Mouse (Mus musculus): Measurements from ENCODE around the gene Rnaseh2c. TPM values are rescaled to one million over a fixed set of nuclear protein-coding genes. Genes with fewer than 3 reads are reported as not detected.

The Rnaseh2c gene
- polyA plus RNA-seq, 1 experiment from 2014 or later: 79.1 TPM

GRCm38 (mm10) chr19:5649298-5649741 is 47.6 kb downstream of the Rnaseh2c start:
- 22% methylated on average over 6 of the region's 6 CpGs for WGBS (ENCODE audit: insufficient replicate concordance)
- Histone ChIP-seq H3K4me2 (ENCODE audit: low read depth, low read length) (peak overlapping the region; percentile 82), H3K36me3 (replicated peaks; ENCODE audit: insufficient read depth, low read length) (peaks cover 69% of the 10 kb centered on the region), H3K9me3 (ENCODE audit: low read length) (no peaks in the 10 kb centered on the region), H3K4me3 (ENCODE audit: low read depth, low read length) (peak overlapping the region; percentile 37), H3K27me3 (ENCODE audit: insufficient read depth, low read length) (no peaks in the 10 kb centered on the region), H3K4me1 (ENCODE audit: insufficient read depth) (peaks cover 19% of the 10 kb centered on the region), H3K27ac (ENCODE audit: low read depth) (peak overlapping the region; percentile 81), H3K9ac (replicated peaks) (peak overlapping the region; percentile 51)
- TF ChIP-seq EP300 (IDR thresholded peaks at IDR 0.05; ENCODE audit: low read depth): no peak
- no peak for TF ChIP-seq CTCF (IDR thresholded peaks at IDR 0.05; ENCODE audit: low read depth)
- peak; percentile 60 for DNase-seq
- peak; percentile 42 for ATAC-seq

GRCm38 (mm10) chr19:5651502-5652274 is 50.0 kb downstream of the Rnaseh2c start:
- H3K27me3 ChIP-seq (ENCODE audit: insufficient read depth, low read length): no peaks in the 10 kb centered on the region
- H3K9ac ChIP-seq (replicated peaks): no peak overlapping the region
- H3K27ac ChIP-seq (ENCODE audit: low read depth): no peak overlapping the region
- no peak overlapping the region for H3K4me3 ChIP-seq (ENCODE audit: low read depth, low read length)
- H3K36me3 ChIP-seq (replicated peaks; ENCODE audit: insufficient read depth, low read length): peaks cover 71% of the 10 kb centered on the region
- WGBS (ENCODE audit: insufficient replicate concordance): 71% methylated on average over 13 of the region's 13 CpGs
- H3K4me2 ChIP-seq (ENCODE audit: low read depth, low read length): no peak overlapping the region
- no peak for DNase-seq
- no peaks in the 10 kb centered on the region for H3K9me3 ChIP-seq (ENCODE audit: low read length)
- TF ChIP-seq EP300 (IDR thresholded peaks at IDR 0.05; ENCODE audit: low read depth) (no peak), CTCF (IDR thresholded peaks at IDR 0.05; ENCODE audit: low read depth) (no peak)
- H3K4me1 ChIP-seq (ENCODE audit: insufficient read depth): peaks cover 24% of the 10 kb centered on the region
- no peak for ATAC-seq

- Histone ChIP-seq H3K4me1 (ENCODE audit: insufficient read depth) (peaks cover 24% of the 10 kb centered on the region), H3K27me3 (ENCODE audit: insufficient read depth, low read length) (no peaks in the 10 kb centered on the region), H3K4me3 (ENCODE audit: low read depth, low read length) (no peak overlapping the region), H3K36me3 (replicated peaks; ENCODE audit: insufficient read depth, low read length) (peaks cover 66% of the 10 kb centered on the region), H3K9ac (replicated peaks) (no peak overlapping the region), H3K4me2 (ENCODE audit: low read depth, low read length) (no peak overlapping the region), H3K9me3 (ENCODE audit: low read length) (no peaks in the 10 kb centered on the region), H3K27ac (ENCODE audit: low read depth) (no peak overlapping the region)
- 84% methylated on average over 6 of the region's 6 CpGs for WGBS (ENCODE audit: insufficient replicate concordance)
- ATAC-seq (no peak), DNase-seq (no peak)
- TF ChIP-seq EP300 (IDR thresholded peaks at IDR 0.05; ENCODE audit: low read depth) (no peak), CTCF (IDR thresholded peaks at IDR 0.05; ENCODE audit: low read depth) (no peak)
Measured at GRCm38 (mm10) chr19:5652570-5652969, 50.9 kb downstream of the Rnaseh2c start.

GRCm38 (mm10) chr19:5653969-5654719 is 52.5 kb downstream of the Rnaseh2c start:
- peaks cover 75% of the 10 kb centered on the region for H3K36me3 ChIP-seq (replicated peaks; ENCODE audit: insufficient read depth, low read length)
- 0 out of 2 replicates have a peak overlapping the region, but pooled peaks have one; percentile 0 for H3K4me3 ChIP-seq (ENCODE audit: low read depth, low read length)
- ATAC-seq: peak; percentile 68
- H3K9ac ChIP-seq (replicated peaks): no peak overlapping the region
- WGBS (ENCODE audit: insufficient replicate concordance): 73% methylated on average over 62 of the region's 62 CpGs
- H3K27me3 ChIP-seq (ENCODE audit: insufficient read depth, low read length): no peaks in the 10 kb centered on the region
- no peak overlapping the region for H3K27ac ChIP-seq (ENCODE audit: low read depth)
- H3K4me2 ChIP-seq (ENCODE audit: low read depth, low read length): peak overlapping the region; percentile 51
- DNase-seq: peak; percentile 76
- peaks cover 16% of the 10 kb centered on the region for H3K4me1 ChIP-seq (ENCODE audit: insufficient read depth)
- H3K9me3 ChIP-seq (ENCODE audit: low read length): no peaks in the 10 kb centered on the region
- no peak for TF ChIP-seq EP300 (IDR thresholded peaks at IDR 0.05; ENCODE audit: low read depth)
- no peak for TF ChIP-seq CTCF (IDR thresholded peaks at IDR 0.05; ENCODE audit: low read depth)

GRCm38 (mm10) chr19:5654720-5655298 is 53.1 kb downstream of the Rnaseh2c start:
- H3K36me3 ChIP-seq (replicated peaks; ENCODE audit: insufficient read depth, low read length): peaks cover 78% of the 10 kb centered on the region
- ATAC-seq (peak; percentile 11), DNase-seq (no peak)
- H3K27ac ChIP-seq (ENCODE audit: low read depth): no peak overlapping the region
- H3K9me3 ChIP-seq (ENCODE audit: low read length): no peaks in the 10 kb centered on the region
- peaks cover 9% of the 10 kb centered on the region for H3K4me1 ChIP-seq (ENCODE audit: insufficient read depth)
- 70% methylated on average over 43 of the region's 43 CpGs for WGBS (ENCODE audit: insufficient replicate concordance)
- peak overlapping the region; percentile 51 for H3K4me2 ChIP-seq (ENCODE audit: low read depth, low read length)
- H3K27me3 ChIP-seq (ENCODE audit: insufficient read depth, low read length): no peaks in the 10 kb centered on the region
- 0 out of 2 replicates have a peak overlapping the region, but pooled peaks have one; percentile 0 for H3K4me3 ChIP-seq (ENCODE audit: low read depth, low read length)
- TF ChIP-seq EP300 (IDR thresholded peaks at IDR 0.05; ENCODE audit: low read depth) (no peak), CTCF (IDR thresholded peaks at IDR 0.05; ENCODE audit: low read depth) (no peak)
- H3K9ac ChIP-seq (replicated peaks): no peak overlapping the region; the same call in 1 of the 2 replicates

Other genes starting within 250 kb of the Rnaseh2c start
- 19.3 and 25.0 TPM in 2 replicates for gene Eif1ad, start 235.1 kb upstream of the Rnaseh2c start, polyA plus RNA-seq (2015; fragmentation: Nextera tagmentation; extraction: Ambion mirVana)
- 158 and 164 TPM in 2 replicates for gene Banf1, start 234.7 kb upstream of the Rnaseh2c start, polyA plus RNA-seq (2015; fragmentation: Nextera tagmentation; extraction: Ambion mirVana)
- 20.8 and 24.0 TPM in 2 replicates for gene Sart1, start 213.2 kb upstream of the Rnaseh2c start, polyA plus RNA-seq (2015; fragmentation: Nextera tagmentation; extraction: Ambion mirVana)
- gene Tsga10ip, start 199.3 kb upstream of the Rnaseh2c start, polyA plus RNA-seq (2015; fragmentation: Nextera tagmentation; extraction: Ambion mirVana): 0.14 TPM in 1 of 2 replicates, not detected in the other
- 71.5 and 74.2 TPM in 2 replicates for gene Drap1, start 176.9 kb upstream of the Rnaseh2c start, polyA plus RNA-seq (2015; fragmentation: Nextera tagmentation; extraction: Ambion mirVana)
- 15.8 and 16.1 TPM in 2 replicates for gene AI837181, start 176.7 kb upstream of the Rnaseh2c start, polyA plus RNA-seq (2015; fragmentation: Nextera tagmentation; extraction: Ambion mirVana)
- gene Fosl1, start 154.3 kb upstream of the Rnaseh2c start, polyA plus RNA-seq (2015; fragmentation: Nextera tagmentation; extraction: Ambion mirVana): not detected in 2 replicates
- 1.6 and 2.1 TPM in 2 replicates for gene Ccdc85b, start 144.0 kb upstream of the Rnaseh2c start, polyA plus RNA-seq (2015; fragmentation: Nextera tagmentation; extraction: Ambion mirVana)
- 35.6 and 35.7 TPM in 2 replicates for gene Fibp, start 141.3 kb upstream of the Rnaseh2c start, polyA plus RNA-seq (2015; fragmentation: Nextera tagmentation; extraction: Ambion mirVana)
- gene Ctsw, start 133.4 kb upstream of the Rnaseh2c start, polyA plus RNA-seq (2015; fragmentation: Nextera tagmentation; extraction: Ambion mirVana): 1.4 and 1.9 TPM in 2 replicates
- gene Efemp2, start 127.9 kb upstream of the Rnaseh2c start, polyA plus RNA-seq (2015; fragmentation: Nextera tagmentation; extraction: Ambion mirVana): 8.1 and 9.2 TPM in 2 replicates
- 8.6 and 11.9 TPM in 2 replicates for gene Mus81, start 113.5 kb upstream of the Rnaseh2c start, polyA plus RNA-seq (2015; fragmentation: Nextera tagmentation; extraction: Ambion mirVana)
- 841 and 843 TPM in 2 replicates for gene Cfl1, start 111.4 kb upstream of the Rnaseh2c start, polyA plus RNA-seq (2015; fragmentation: Nextera tagmentation; extraction: Ambion mirVana)
- not detected in 2 replicates for gene 1700020D05Rik, start 98.1 kb upstream of the Rnaseh2c start, polyA plus RNA-seq (2015; fragmentation: Nextera tagmentation; extraction: Ambion mirVana)
- gene Snx32, start 91.3 kb upstream of the Rnaseh2c start, polyA plus RNA-seq (2015; fragmentation: Nextera tagmentation; extraction: Ambion mirVana): 2.6 and 3.0 TPM in 2 replicates
- 0.06 TPM in 1 of 2 replicates, not detected in the other for gene Ovol1, start 41.2 kb upstream of the Rnaseh2c start, polyA plus RNA-seq (2015; fragmentation: Nextera tagmentation; extraction: Ambion mirVana)
- 3.1 and 3.4 TPM in 2 replicates for gene Ap5b1, start 33.8 kb upstream of the Rnaseh2c start, polyA plus RNA-seq (2015; fragmentation: Nextera tagmentation; extraction: Ambion mirVana)
- gene Kat5, start 8.4 kb downstream of the Rnaseh2c start, polyA plus RNA-seq (2015; fragmentation: Nextera tagmentation; extraction: Ambion mirVana): 15.1 and 15.8 TPM in 2 replicates
- 21.3 and 22.6 TPM in 2 replicates for gene Rela, start 35.6 kb downstream of the Rnaseh2c start, polyA plus RNA-seq (2015; fragmentation: Nextera tagmentation; extraction: Ambion mirVana)
- gene Sipa1, start 61.8 kb downstream of the Rnaseh2c start, polyA plus RNA-seq (2015; fragmentation: Nextera tagmentation; extraction: Ambion mirVana): 14.1 and 15.3 TPM in 2 replicates
- gene Map3k11, start 86.9 kb downstream of the Rnaseh2c start, polyA plus RNA-seq (2015; fragmentation: Nextera tagmentation; extraction: Ambion mirVana): 10.4 and 12.5 TPM in 2 replicates
- 5.2 and 5.6 TPM in 2 replicates for gene Pcnx3, start 87.0 kb downstream of the Rnaseh2c start, polyA plus RNA-seq (2015; fragmentation: Nextera tagmentation; extraction: Ambion mirVana)
- 0.17 and 0.18 TPM in 2 replicates for gene Kcnk7, start 102.5 kb downstream of the Rnaseh2c start, polyA plus RNA-seq (2015; fragmentation: Nextera tagmentation; extraction: Ambion mirVana)
- gene Ehbp1l1, start 124.4 kb downstream of the Rnaseh2c start, polyA plus RNA-seq (2015; fragmentation: Nextera tagmentation; extraction: Ambion mirVana): 38.5 and 42.5 TPM in 2 replicates
- 28.9 and 31.0 TPM in 2 replicates for gene Fam89b, start 127.8 kb downstream of the Rnaseh2c start, polyA plus RNA-seq (2015; fragmentation: Nextera tagmentation; extraction: Ambion mirVana)
- 1.3 and 1.4 TPM in 2 replicates for gene Ltbp3, start 139.0 kb downstream of the Rnaseh2c start, polyA plus RNA-seq (2015; fragmentation: Nextera tagmentation; extraction: Ambion mirVana)
- 16.9 and 17.0 TPM in 2 replicates for gene Scyl1, start 169.5 kb downstream of the Rnaseh2c start, polyA plus RNA-seq (2015; fragmentation: Nextera tagmentation; extraction: Ambion mirVana)